Mouse (Mus musculus) bone marrow macrophage, adult 2 months (primary cell): ENCODE measurements at regions not wholly inside any gene's neighbourhood (a gene's known extent, or its start where the extent isn't known, plus 50 kb on each side); places are given as distances from the start of the nearest gene placed in this dataset.

Experiments
- CTCF ChIP-seq: IDR thresholded peaks from 2 replicates; pipeline ENCODE4 v1.5.1; 2012; ENCODE audit warnings: low read depth, mild to moderate bottlenecking, low read length, moderate library complexity
- POLR2A ChIP-seq: IDR thresholded peaks from 2 replicates; pipeline ENCODE4 v1.6.1; 2012; ENCODE audit warnings: mild to moderate bottlenecking, low read depth, low read length, borderline replicate concordance

- TF ChIP-seq CTCF (no peak), POLR2A (no peak)
These were observed 325.8 kb upstream of the Mki67 start for GRCm38 (mm10) chr7:136041921-136042320.
